Mouse (Mus musculus): ENCODE measurements around the gene Pitpnc1.

The Pitpnc1 gene

DNA sequence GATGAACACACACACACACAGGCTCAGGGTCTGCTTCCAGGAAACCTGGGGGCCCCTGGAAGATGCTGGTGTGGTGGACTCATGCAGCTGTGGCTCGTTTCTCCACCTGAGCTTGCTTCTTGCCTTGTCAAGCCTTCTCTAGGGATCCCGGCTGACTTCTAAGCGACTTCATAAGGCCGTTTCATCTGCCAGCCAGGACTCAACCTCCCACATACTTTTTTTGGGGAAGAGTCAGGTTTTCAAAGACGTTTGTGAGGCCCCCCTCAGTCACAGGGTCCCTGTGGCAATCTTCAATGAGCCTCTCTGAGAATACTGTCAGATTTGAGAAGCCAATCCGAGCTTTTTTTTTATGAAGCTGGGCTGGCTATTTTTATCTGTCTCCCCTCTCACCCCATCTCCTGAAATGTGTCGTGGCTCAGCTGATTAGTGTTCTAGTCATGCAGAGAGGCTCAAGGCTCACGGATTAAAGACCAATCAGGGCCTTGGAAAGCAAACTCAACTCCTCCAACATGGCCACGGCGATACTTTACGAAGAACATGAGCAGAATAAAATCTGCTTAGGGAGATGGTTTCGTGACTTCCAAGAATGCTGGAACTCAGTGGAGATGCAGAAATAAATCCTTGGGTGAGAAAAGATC, 247.8 kb downstream of the Pitpnc1 start:
- no peak for DNase-seq

DNA sequence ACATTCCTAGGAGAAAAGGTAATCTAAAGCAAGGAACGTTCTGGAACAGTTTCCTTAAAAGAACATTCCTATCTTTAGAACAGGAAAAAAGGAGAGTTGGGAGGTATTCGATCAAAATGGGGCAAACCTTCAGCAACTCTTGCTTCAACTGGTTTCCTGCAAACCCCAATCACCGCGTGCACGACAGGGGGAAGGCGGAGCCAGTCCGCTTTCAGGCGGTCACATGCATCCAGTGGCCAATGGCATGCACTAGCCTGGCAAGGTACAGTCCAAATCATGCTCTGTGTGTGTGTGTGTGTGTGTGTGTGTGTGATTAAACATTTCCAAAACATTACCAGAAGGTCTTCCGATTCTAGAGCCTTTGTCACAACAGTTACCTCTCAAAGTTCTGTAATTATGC, 255.4 kb downstream of the Pitpnc1 start:
- DNase-seq, result no peak

- DNase-seq, result peak in 1 of 2 experiments; percentile 9
Measured at GRCm38 (mm10) chr11:107213745-107214144, 256.8 kb downstream of the Pitpnc1 start.

GRCm38 (mm10) chr11:107209818-107210217, 260.7 kb downstream of the Pitpnc1 start:
- DNase-seq, result no peak

DNA sequence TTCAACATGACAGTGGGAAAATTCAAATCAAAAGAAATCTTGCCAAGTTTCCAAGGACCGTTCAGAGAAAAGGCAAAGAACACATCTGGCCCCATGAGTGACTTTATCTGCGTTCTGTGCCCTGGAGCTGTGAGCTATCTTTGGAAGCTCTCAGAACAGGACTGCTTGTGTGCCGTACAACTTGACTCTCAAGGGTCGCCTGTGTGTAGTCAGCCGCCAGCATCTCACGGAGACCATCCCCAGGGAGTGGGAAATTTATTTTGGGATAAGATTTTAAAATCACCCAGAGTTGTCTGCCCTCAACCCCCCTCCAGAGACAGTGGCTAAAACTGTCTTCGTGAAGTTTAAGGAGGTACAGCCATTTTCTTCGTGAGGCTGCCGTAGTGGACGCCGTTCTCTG, 268.7 kb downstream of the Pitpnc1 start:
- DNase-seq, result no peak

DNA sequence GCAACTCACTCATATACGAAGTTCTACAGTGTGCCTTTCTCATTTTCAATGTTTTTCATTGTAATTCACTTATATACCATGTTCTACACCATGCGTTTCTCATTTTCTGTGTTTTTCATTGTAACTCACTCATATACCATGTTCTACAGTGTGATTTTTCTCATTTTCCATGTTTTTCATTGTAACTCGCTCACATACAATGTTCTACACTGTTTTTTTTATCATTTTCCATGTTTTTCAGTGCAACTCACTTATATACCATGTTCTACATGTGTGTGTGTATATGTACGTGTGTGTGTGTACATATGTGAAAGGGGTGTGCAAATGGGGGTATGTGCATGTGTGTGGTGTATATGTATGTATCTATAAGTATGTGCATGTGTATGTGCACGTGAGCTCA, 271.2 kb downstream of the Pitpnc1 start:
- no peak for DNase-seq

- DNase-seq, result no peak
Measured at GRCm38 (mm10) chr11:107195334-107195733, 275.2 kb downstream of the Pitpnc1 start.

DNA sequence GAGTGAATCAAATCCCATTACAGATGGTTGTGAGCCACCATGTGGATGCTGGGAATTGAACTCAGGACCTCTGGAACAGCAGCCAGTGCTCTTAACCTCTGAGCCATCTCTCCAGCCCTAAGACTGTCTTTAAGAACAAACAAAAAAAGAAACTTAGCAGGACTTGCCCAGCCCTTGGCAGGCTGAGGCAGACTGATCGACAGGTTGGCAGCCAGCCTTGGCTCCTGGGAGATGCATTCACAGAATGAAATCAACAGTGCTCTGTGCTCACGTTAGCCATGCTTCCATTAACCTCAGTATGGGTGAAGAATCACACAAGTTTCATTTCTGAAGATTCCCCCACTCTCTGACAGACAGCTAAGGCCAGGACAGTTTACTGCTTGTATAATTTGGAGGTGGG, 280.1 kb downstream of the Pitpnc1 start:
- no peak for DNase-seq

DNA sequence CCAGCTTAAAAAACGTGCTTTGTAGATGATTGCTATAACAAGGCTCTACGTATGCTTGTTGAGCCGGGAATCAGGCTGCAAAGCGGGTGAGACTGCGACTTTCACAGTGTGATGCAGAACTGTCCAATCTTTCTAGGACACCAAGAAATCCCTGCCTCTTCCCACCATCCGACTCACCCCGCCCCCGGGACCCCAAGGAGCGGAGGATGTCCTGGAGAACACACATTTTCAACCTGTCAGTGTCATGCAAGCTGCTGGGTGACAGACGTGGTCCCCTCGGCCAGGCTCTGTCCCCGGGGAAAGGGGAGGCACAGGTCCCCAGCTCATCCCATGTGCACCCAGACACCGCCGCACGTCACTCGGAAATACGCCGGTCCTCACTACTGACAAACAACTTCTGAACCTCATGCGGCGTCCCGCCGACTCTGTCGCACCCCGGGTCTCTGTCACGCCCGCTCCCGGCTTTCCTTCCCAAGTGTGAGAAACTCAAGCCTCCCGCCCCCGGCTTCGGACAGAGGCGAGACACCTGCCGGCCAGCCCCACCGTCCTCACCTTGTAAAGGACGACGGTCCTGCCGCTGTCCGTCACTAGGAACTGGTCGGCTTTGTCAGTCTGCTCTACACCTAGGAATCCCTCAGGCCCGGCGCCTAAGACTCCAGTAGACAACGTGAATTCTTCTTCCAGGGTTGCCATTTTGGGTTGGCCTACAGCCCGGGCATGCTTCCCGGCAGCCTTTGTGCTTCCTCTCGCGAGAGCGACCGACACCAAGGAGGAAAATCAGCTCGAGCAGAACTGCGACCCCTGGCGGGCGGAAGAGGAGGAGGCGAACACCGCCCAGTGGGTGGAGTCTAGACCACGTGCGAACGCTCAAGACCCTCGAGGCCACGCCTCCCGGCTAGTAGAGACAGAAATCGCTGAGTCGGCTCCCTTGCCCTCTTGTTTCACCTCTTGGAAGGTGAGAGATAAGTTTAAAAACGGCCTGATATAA, 281.6 kb downstream of the Pitpnc1 start, which contains the start of gene Nol11:
TSS of gene Nol11 (minus strand) at position 817 of the 988 bp plus-strand sequence.
- peak; percentile 98 to 99 for DNase-seq

DNA sequence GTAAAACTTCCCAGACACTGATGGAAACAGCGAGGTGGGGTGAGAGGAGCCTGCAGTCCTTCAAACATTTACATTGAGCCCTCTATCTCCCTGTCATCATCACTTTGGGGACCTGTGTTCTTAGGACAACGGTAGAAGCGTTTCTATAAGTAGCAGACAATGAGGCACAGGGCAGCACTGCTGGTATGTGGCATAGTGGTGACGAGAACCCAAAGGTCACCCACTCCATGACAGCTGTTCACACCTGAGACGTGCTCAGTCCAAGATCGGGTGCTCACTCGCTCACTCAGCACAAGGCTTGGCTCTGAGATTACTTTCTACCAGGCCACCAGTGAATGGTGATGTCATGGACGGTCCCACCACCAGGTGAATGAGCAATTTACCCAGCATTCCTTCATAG, 286.7 kb downstream of the Pitpnc1 start:
- DNase-seq, result no peak

DNA sequence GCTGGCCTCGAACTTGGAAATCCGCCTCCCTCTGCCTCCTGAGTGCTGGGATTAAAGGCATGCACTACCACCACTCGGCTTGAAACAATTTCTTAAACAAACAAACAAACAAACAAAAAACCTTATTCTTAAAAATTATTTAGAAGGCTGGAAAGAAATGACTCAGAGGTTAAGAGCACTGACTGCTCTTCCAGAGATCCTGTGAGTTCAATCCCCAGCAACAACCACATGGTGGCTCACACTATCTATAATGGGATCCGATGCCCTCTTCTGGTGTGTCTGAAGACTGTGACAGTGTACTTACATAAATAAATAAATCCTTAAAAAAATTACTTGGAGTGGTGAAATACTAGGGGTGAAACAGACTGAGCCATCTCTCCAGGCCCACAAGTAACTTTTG, 309.3 kb downstream of the Pitpnc1 start:
- DNase-seq, result no peak

GRCm38 (mm10) chr11:107159034-107159433, 311.5 kb downstream of the Pitpnc1 start:
- no peak for DNase-seq
